ENCODE assay signal across 8 mouse cellular contexts in genomic region chr11:99389264-99389663, GRCm38 (mm10). TPM values are rescaled to one million over a fixed set of nuclear protein-coding genes. Genes with fewer than 3 reads are reported as not detected.
DNase-seq lines count a peak whose midpoint lies in the region; ATAC-seq and TF ChIP-seq lines count a peak whose summit lies in the region.

Krt10 (minus strand) TSS chr11:99389364.

- 80% methylated on average over 4 of the region's 4 CpGs for WGBS in heart, embryonic 12.5 days
- WGBS in lung, postnatal 0 days, result 81% methylated on average over 4 of the region's 4 CpGs
- WGBS in stomach, postnatal 0 days, result 72% methylated on average over 4 of the region's 4 CpGs

- no peak for ATAC-seq in heart, embryonic 12.5 days (ENCODE audit: insufficient number of reproducible peaks, low FRiP score)
- no peak for ATAC-seq in lung, postnatal 0 days
- ATAC-seq in stomach, postnatal 0 days (ENCODE audit: low FRiP score, low TSS enrichment), result no peak

- H3K36me3 ChIP-seq in heart, embryonic 12.5 days, result 0 out of 2 replicates have a peak, but pooled peaks cover 2% of the 10 kb centered on the region
- H3K36me3 ChIP-seq in lung, postnatal 0 days (ENCODE audit: insufficient read depth, low read length), result no peaks in the 10 kb centered on the region
- H3K36me3 ChIP-seq in stomach, postnatal 0 days (ENCODE audit: control insufficient read depth, insufficient read depth, low read length), result no peaks in the 10 kb centered on the region

- H3K4me2 ChIP-seq in heart, embryonic 12.5 days, result no peak within 1 kb of the TSS
- H3K4me2 ChIP-seq in lung, postnatal 0 days (replicated peaks; ENCODE audit: low read depth, low read length), result no peak within 1 kb of the TSS
- no peak within 1 kb of the TSS for H3K4me2 ChIP-seq in stomach, postnatal 0 days (replicated peaks; ENCODE audit: low read depth)

- peaks cover 4% of the 10 kb centered on the region; the same call in 1 of the 2 replicates for H3K27me3 ChIP-seq in heart, embryonic 12.5 days (replicated peaks)
- no peaks in the 10 kb centered on the region for H3K27me3 ChIP-seq in lung, postnatal 0 days (replicated peaks; ENCODE audit: insufficient read depth, low read length)
- no peaks in the 10 kb centered on the region for H3K27me3 ChIP-seq in stomach, postnatal 0 days (ENCODE audit: control insufficient read depth, insufficient read depth, low read length)

- no peak within 1 kb of the TSS for H3K9ac ChIP-seq in heart, embryonic 12.5 days
- H3K9ac ChIP-seq in lung, postnatal 0 days (replicated peaks; ENCODE audit: low read depth), result no peak within 1 kb of the TSS
- no peak within 1 kb of the TSS for H3K9ac ChIP-seq in stomach, postnatal 0 days (ENCODE audit: low read length)

- no peak for TF ChIP-seq EP300 in lung, postnatal 0 days (IDR thresholded peaks at IDR 0.05)
- TF ChIP-seq EP300 in stomach, postnatal 0 days (optimal IDR thresholded peaks at IDR 0.05), result no peak

- 0 out of 2 replicates have a peak, but pooled peaks cover 5% of the 10 kb centered on the region for H3K4me1 ChIP-seq in heart, embryonic 12.5 days (replicated peaks)
- H3K4me1 ChIP-seq in lung, postnatal 0 days (ENCODE audit: insufficient read depth, low read depth, low read length), result no peaks in the 10 kb centered on the region
- no peaks in the 10 kb centered on the region for H3K4me1 ChIP-seq in stomach, postnatal 0 days (replicated peaks; ENCODE audit: control insufficient read depth, insufficient read depth)

- TF ChIP-seq CTCF in lung, postnatal 0 days (IDR thresholded peaks at IDR 0.05), result no peak
- TF ChIP-seq CTCF in stomach, postnatal 0 days (IDR thresholded peaks at IDR 0.05; ENCODE audit: low read depth), result no peak

- H3K4me3 ChIP-seq in heart, embryonic 12.5 days, result no peak within 1 kb of the TSS
- no peak within 1 kb of the TSS for H3K4me3 ChIP-seq in lung, postnatal 0 days (ENCODE audit: low read depth, low read length)
- H3K4me3 ChIP-seq in stomach, postnatal 0 days (ENCODE audit: low read depth, low read length), result no peak within 1 kb of the TSS

- no peaks in the 10 kb centered on the region for H3K9me3 ChIP-seq in heart, embryonic 12.5 days (replicated peaks)
- H3K9me3 ChIP-seq in lung, postnatal 0 days (ENCODE audit: low read length), result no peaks in the 10 kb centered on the region
- no peaks in the 10 kb centered on the region for H3K9me3 ChIP-seq in stomach, postnatal 0 days (ENCODE audit: control insufficient read depth, low read length)

- no peak within 1 kb of the TSS for H3K27ac ChIP-seq in heart, embryonic 12.5 days (ENCODE audit: poor library complexity, severe bottlenecking)
- no peak within 1 kb of the TSS for H3K27ac ChIP-seq in lung, postnatal 0 days (ENCODE audit: low read length)
- no peak within 1 kb of the TSS for H3K27ac ChIP-seq in stomach, postnatal 0 days (replicated peaks)

- DNase-seq in heart, adult 11 months, result no peak
- DNase-seq in lung, postnatal 0 days (ENCODE audit: low spot score), result no peak
- DNase-seq in lung, postnatal 25 days (ENCODE audit: low spot score), result no peak
- no peak for DNase-seq in layer of hippocampus, postnatal 36 days
- DNase-seq in stomach, postnatal 0 days (ENCODE audit: low spot score), result no peak
- no peak for DNase-seq in spleen, postnatal 14 days (ENCODE audit: low spot score in 2 of 2)
- no peak for DNase-seq in kidney, adult 9 months

RNA-seq across cellular contexts. Expression of gene Krt10, which starts in this region (rescaled TPM):
- polyA plus RNA-seq in heart, embryonic 12.5 days (2016; fragmentation: Nextera tagmentation; extraction: Ambion mirVana), result 16.6 and 18.8 TPM in 2 replicates
- 18.4 and 19.6 TPM in 2 replicates for polyA plus RNA-seq in lung, postnatal 0 days (2015; fragmentation: Nextera tagmentation; extraction: Ambion mirVana)
- total RNA-seq in layer of hippocampus, postnatal 36 days (2021), result 10 to 100 TPM; 15.3 to 17.5 TPM
- polyA plus RNA-seq in stomach, postnatal 0 days (2015; fragmentation: Nextera tagmentation; extraction: Ambion mirVana), result 431 and 466 TPM in 2 replicates

Comparison
In these comparisons a context has a peak if more than half of its experiments do, and no peak if none do; other contexts are left out.
1. RNA of gene Krt10 (polyA plus RNA-seq): 431 to 466 TPM in stomach, postnatal 0 days; 16.6 to 18.8 TPM in heart, embryonic 12.5 days and 18.4 to 19.6 TPM in lung, postnatal 0 days; every median in the first group is over 10 times any median in the second.